Mouse (Mus musculus) inflammation-experienced regulatory T-cells (primary cell): ENCODE measurements around the gene Gm10057. TPM values are rescaled to one million over a fixed set of nuclear protein-coding genes. Genes with fewer than 3 reads are reported as not detected.

Experiments
- polyA plus RNA-seq, 2 experiments: library from polyadenylated mRNA; unstranded; fragments of 100-300 nt; shearing (Covaris generic); gene quantifications; one replicate each; pipeline ENCODE4 v1.2.1; 2017

The Gm10057 gene
- polyA plus RNA-seq: not detected

GRCm38 (mm10) chrX:154054939-154055338, at the start of gene Gm10057:
Gm10057 (minus strand) TSS chrX:154055039.

DNA sequence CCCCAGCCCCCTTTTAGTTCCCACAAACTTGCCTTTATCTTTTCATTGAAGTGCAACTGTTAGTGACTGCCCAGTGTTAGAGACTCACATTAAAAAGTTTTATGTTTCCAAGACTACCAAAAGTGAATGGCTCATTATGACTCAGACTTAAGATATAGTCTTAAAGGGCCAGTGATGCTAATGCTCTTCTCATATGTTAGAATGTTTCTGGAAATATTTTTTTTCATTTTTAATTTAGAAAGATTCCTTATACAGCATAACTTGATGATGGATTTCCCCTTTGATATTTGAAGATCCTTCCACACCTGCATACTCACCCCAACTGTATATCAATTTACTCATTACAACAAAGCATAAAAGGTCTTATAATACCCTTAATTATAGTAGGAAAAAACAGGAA, 21.1 kb downstream of the Gm10057 start, which contains the start of gene 4921511M17Rik:
4921511M17Rik (minus strand) TSS at position 101 of the 400 bp plus-strand sequence.

GRCm38 (mm10) chrX:154012540-154012939, 42.3 kb downstream of the Gm10057 start, which contains the start of gene Samt1:
Samt1 (minus strand) TSS chrX:154012640.

Other genes starting within 250 kb of the Gm10057 start
- gene Spin2c, start 222.8 kb downstream of the Gm10057 start, polyA plus RNA-seq: 10 to 100 TPM; 14.5 to 21.9 TPM
- gene Samt1, start 42.4 kb downstream of the Gm10057 start, polyA plus RNA-seq: under 1 TPM in 1 of 2 experiments, not detected in 1; 0.47 TPM
- under 1 TPM in 1 of 2 experiments, not detected in 1; 0.47 TPM for gene 4921511M17Rik, start 21.2 kb downstream of the Gm10057 start, polyA plus RNA-seq
- gene Gm15140, start 65.6 kb upstream of the Gm10057 start, polyA plus RNA-seq: not detected